Mouse (Mus musculus) C2C12 (cell line): ENCODE data around the gene Ppa1.

Source experiments
- CEBPB ChIP-seq: IDR thresholded peaks from one replicate; pipeline ENCODE4 v1.6.1; 2011; ENCODE audit warnings: low read depth, mild to moderate bottlenecking, control low read depth, moderate library complexity
- CTCF ChIP-seq: IDR thresholded peaks from one replicate; pipeline ENCODE4 v1.5.1; 2011; ENCODE audit not compliant: control insufficient read depth, insufficient read depth, insufficient read length
- FOSL1 ChIP-seq: IDR thresholded peaks from one replicate; pipeline ENCODE4 v1.8.0; 2011; ENCODE audit warnings: mild to moderate bottlenecking, low read length; ENCODE audit not compliant: poor library complexity, insufficient read depth, severe bottlenecking
- MAX ChIP-seq: IDR thresholded peaks from one replicate; pipeline ENCODE4 v1.6.1; 2011; ENCODE audit warnings: mild to moderate bottlenecking, control low read depth
- MYOD1 ChIP-seq: IDR thresholded peaks from one replicate; pipeline ENCODE4 v1.6.1; 2011; ENCODE audit warnings: low read depth; ENCODE audit not compliant: control insufficient read depth, insufficient read length
- MYOG ChIP-seq: IDR thresholded peaks from one replicate; pipeline ENCODE4 v1.6.1; 2011; ENCODE audit not compliant: control insufficient read depth, insufficient read length; ENCODE audit errors: extremely low read depth
- USF1 ChIP-seq: IDR thresholded peaks from one replicate; pipeline ENCODE4 v1.6.1; 2011; ENCODE audit warnings: low read depth, mild to moderate bottlenecking, control low read depth, moderate library complexity

DNA sequence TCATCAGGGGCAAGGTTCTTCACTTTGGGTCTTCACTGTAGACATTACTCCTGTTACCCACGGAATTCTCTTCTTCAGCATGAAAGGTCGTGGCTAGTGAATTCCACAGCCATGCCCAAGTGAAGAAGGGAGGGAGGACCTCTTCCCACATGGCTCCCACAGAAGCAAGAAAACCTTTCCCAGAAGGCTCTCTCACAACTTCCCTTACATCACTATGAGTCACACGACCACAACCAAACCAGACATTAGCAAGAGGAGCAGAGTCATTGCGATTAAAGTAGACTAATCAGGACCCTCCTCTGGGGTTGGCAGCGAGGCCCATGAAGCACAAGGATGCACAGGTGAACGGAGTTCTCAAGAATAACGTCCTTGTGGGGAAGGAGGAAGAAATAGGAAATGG lies 11.3 kb upstream of the Ppa1 start:
- TF ChIP-seq MAX (peak; percentile 40), CTCF (no peak), USF1 (no peak), FOSL1 (peak; percentile 38), MYOG (no peak), MYOD1 (no peak), CEBPB (no peak)
